ENCODE assay signal across 12 mouse cellular contexts in genomic region chr9:65281536-65282151, GRCm38 (mm10). TPM values are rescaled to one million over a fixed set of nuclear protein-coding genes. Genes with fewer than 3 reads are reported as not detected.
DNase-seq lines count a peak whose midpoint lies in the region; ATAC-seq and TF ChIP-seq lines count a peak whose summit lies in the region.
"Had no signal": no experiment of that assay in that cellular context is flagged by ENCODE, and none has a peak within 500 bp of the region (broad histone marks: within the 10 kb centered on the region; RNA-seq: fewer than 3 reads in every experiment).

No protein-coding gene starts in this region.

- 71% methylated on average over 5 of the region's 5 CpGs for WGBS in heart, embryonic 11.5 days (ENCODE audit: insufficient replicate concordance)
- WGBS in midbrain, postnatal 0 days, result 70% methylated on average over 5 of the region's 5 CpGs
- 66% methylated on average over 5 of the region's 5 CpGs for WGBS in midbrain, embryonic 13.5 days
- 45% methylated on average over 5 of the region's 5 CpGs for WGBS in cerebellum, adult 2 months

- H3K27me3 ChIP-seq in heart, embryonic 11.5 days (ENCODE audit: control insufficient read depth, insufficient read depth, low read length), result no peaks in the 10 kb centered on the region
- no peaks in the 10 kb centered on the region for H3K27me3 ChIP-seq in midbrain, postnatal 0 days (ENCODE audit: insufficient read depth, low read length)
- H3K27me3 ChIP-seq in midbrain, embryonic 13.5 days, result no peaks in the 10 kb centered on the region
- H3K27me3 ChIP-seq in cerebellum, adult 2 months (ENCODE audit: control insufficient read depth, insufficient read depth, low read length), result no peaks in the 10 kb centered on the region

- no peak overlapping the region for H3K4me3 ChIP-seq in heart, embryonic 11.5 days (ENCODE audit: low read depth, low read length)
- H3K4me3 ChIP-seq in midbrain, postnatal 0 days (ENCODE audit: low read depth, low read length), result no peak overlapping the region
- H3K4me3 ChIP-seq in midbrain, embryonic 13.5 days (replicated peaks), result no peak overlapping the region
- no peak overlapping the region for H3K4me3 ChIP-seq in cerebellum, adult 2 months (replicated peaks; ENCODE audit: insufficient read depth, low read depth, low read length)

- H3K4me1 ChIP-seq in heart, embryonic 11.5 days (ENCODE audit: control insufficient read depth, insufficient read depth, low read length), result no peaks in the 10 kb centered on the region
- H3K4me1 ChIP-seq in midbrain, postnatal 0 days (ENCODE audit: insufficient read depth, low read length), result no peaks in the 10 kb centered on the region
- no peaks in the 10 kb centered on the region for H3K4me1 ChIP-seq in midbrain, embryonic 13.5 days (replicated peaks)
- peaks cover 13% of the 10 kb centered on the region; the same call in 1 of the 2 replicates for H3K4me1 ChIP-seq in cerebellum, adult 2 months (ENCODE audit: control insufficient read depth, insufficient read depth, low read length)

- peak; percentile 94 for DNase-seq in heart, adult 11 months
- peak; percentile 17 for DNase-seq in midbrain, postnatal 0 days (ENCODE audit: low spot score)
- DNase-seq in cerebellum, adult 2 months, result peak; percentile 46 to 67
- peak; percentile 61 for DNase-seq in lung, postnatal 10 days
- no peak for DNase-seq in natural killer cell, adult 2 months (ENCODE audit: low spot score in 2 of 2)

- ATAC-seq in heart, embryonic 11.5 days (replicated peaks; ENCODE audit: insufficient number of reproducible peaks, low FRiP score, low TSS enrichment), result no peak
- ATAC-seq in midbrain, postnatal 0 days (ENCODE audit: low FRiP score), result no peak
- ATAC-seq in midbrain, embryonic 13.5 days, result no peak
- no peak for ATAC-seq in inflammation-experienced regulatory T-cells, adult 6 months

- TF ChIP-seq POLR2A in cerebellum, adult 2 months (IDR thresholded peaks at IDR 0.05; ENCODE audit: borderline replicate concordance, insufficient read depth, low read length), result no peak

- H3K36me3 ChIP-seq in heart, embryonic 11.5 days (ENCODE audit: control insufficient read depth, insufficient read depth, low read length), result no peaks in the 10 kb centered on the region
- no peaks in the 10 kb centered on the region for H3K36me3 ChIP-seq in midbrain, postnatal 0 days (ENCODE audit: insufficient read depth, low read length)
- H3K36me3 ChIP-seq in midbrain, embryonic 13.5 days, result no peaks in the 10 kb centered on the region

- no peak overlapping the region; the same call in 1 of the 2 replicates for H3K9ac ChIP-seq in heart, embryonic 11.5 days (ENCODE audit: low read depth, low read length)
- H3K9ac ChIP-seq in midbrain, postnatal 0 days (replicated peaks; ENCODE audit: low read length, poor library complexity, severe bottlenecking), result no peak overlapping the region
- H3K9ac ChIP-seq in midbrain, embryonic 13.5 days (replicated peaks), result no peak overlapping the region
- H3K9ac ChIP-seq: liver, embryonic 14.5 days had no signal

- H3K27ac ChIP-seq in heart, embryonic 11.5 days (ENCODE audit: low read depth, low read length), result no peak overlapping the region
- H3K27ac ChIP-seq in midbrain, postnatal 0 days (ENCODE audit: low read depth, low read length), result no peak overlapping the region
- no peak overlapping the region for H3K27ac ChIP-seq in midbrain, embryonic 13.5 days
- peak overlapping the region; percentile 63 for H3K27ac ChIP-seq in cerebellum, adult 2 months (ENCODE audit: insufficient read depth, low read length)
- H3K27ac ChIP-seq: liver, embryonic 14.5 days had no signal

- no peak; the same call in 1 of the 2 replicates for TF ChIP-seq CTCF in midbrain, postnatal 0 days (IDR thresholded peaks at IDR 0.05)
- TF ChIP-seq CTCF in cerebellum, adult 2 months (IDR thresholded peaks at IDR 0.05; ENCODE audit: borderline replicate concordance, insufficient read depth, low read depth, low read length), result peak; percentile 23; the same call in 1 of the 2 replicates

- no peak overlapping the region for H3K4me2 ChIP-seq in heart, embryonic 11.5 days
- H3K4me2 ChIP-seq in midbrain, postnatal 0 days (ENCODE audit: low read depth, low read length, poor library complexity, severe bottlenecking), result no peak overlapping the region
- H3K4me2 ChIP-seq in midbrain, embryonic 13.5 days (replicated peaks), result no peak overlapping the region

- no peaks in the 10 kb centered on the region for H3K9me3 ChIP-seq in heart, embryonic 11.5 days (replicated peaks; ENCODE audit: control insufficient read depth, low read length)
- H3K9me3 ChIP-seq in midbrain, postnatal 0 days (ENCODE audit: low read length), result no peaks in the 10 kb centered on the region
- H3K9me3 ChIP-seq in midbrain, embryonic 13.5 days, result no peaks in the 10 kb centered on the region

RNA-seq across cellular contexts. Expression of gene Clpx, which starts 12.4 kb away (rescaled TPM):
- polyA plus RNA-seq in heart, embryonic 11.5 days (2014; fragmentation: Nextera tagmentation; extraction: Ambion mirVana), result 42.9 and 50.6 TPM in 2 replicates
- total RNA-seq in midbrain, postnatal 0 days (2014; rRNA removed), result 20.6 and 30.4 TPM in 2 replicates
- polyA plus RNA-seq in midbrain, postnatal 0 days (2015; fragmentation: Nextera tagmentation; extraction: Ambion mirVana), result 36.3 and 40.1 TPM in 2 replicates
- 42.5 and 44.1 TPM in 2 replicates for polyA plus RNA-seq in midbrain, embryonic 13.5 days (2015; fragmentation: Nextera tagmentation; extraction: Ambion mirVana)
- polyA plus RNA-seq in cerebellum, adult 2 months (2012; rRNA removed), result 26.5 and 27.3 TPM in 2 replicates
- 10 to 100 TPM; 29.8 to 41.8 (median 37.4) TPM for polyA plus RNA-seq in inflammation-experienced regulatory T-cells, adult 6 months (2017; shearing (Covaris generic))

RNA-seq across cellular contexts. Expression of gene Cilp, which starts 16.7 kb away (rescaled TPM):
- polyA plus RNA-seq in heart, embryonic 11.5 days (2014; fragmentation: Nextera tagmentation; extraction: Ambion mirVana), result 0.14 TPM in 1 of 2 replicates, not detected in the other
- total RNA-seq in midbrain, postnatal 0 days (2014; rRNA removed), result 0.09 and 0.60 TPM in 2 replicates
- polyA plus RNA-seq in midbrain, postnatal 0 days (2015; fragmentation: Nextera tagmentation; extraction: Ambion mirVana), result 0.15 TPM in 2 replicates
- polyA plus RNA-seq in midbrain, embryonic 13.5 days (2015; fragmentation: Nextera tagmentation; extraction: Ambion mirVana), result 0.24 and 0.30 TPM in 2 replicates
- polyA plus RNA-seq in cerebellum, adult 2 months (2012; rRNA removed), result 0.10 and 0.17 TPM in 2 replicates
- not detected for polyA plus RNA-seq in inflammation-experienced regulatory T-cells, adult 6 months (2017; shearing (Covaris generic))
- total RNA-seq: hematopoietic stem cell, adult 5-6 weeks; MEL; neutrophil, adult 5-6 weeks had no signal

Comparison
In these comparisons a context has a peak if more than half of its experiments do, and no peak if none do; other contexts are left out.
1. DNase-seq: peak in heart, adult 11 months (single experiment), midbrain, postnatal 0 days (single experiment), cerebellum, adult 2 months (2 of 2) and lung, postnatal 10 days (single experiment); none in natural killer cell, adult 2 months (0 of 2).